Mouse (Mus musculus) forelimb bud, embryonic 11.5 days (tissue): ENCODE results near the gene Prl2c3.
"Not testable (repeated sequence)": the region's sequence is repeated elsewhere in the genome, so short reads cannot be mapped to it uniquely, and the experiment has no call there.

Source experiments
- DNase-seq: peaks from one replicate; pipeline ENCODE4 v3.0.0-alpha.2; 2012; ENCODE audit warnings: low read depth, low spot score

The Prl2c3 gene

DNA sequence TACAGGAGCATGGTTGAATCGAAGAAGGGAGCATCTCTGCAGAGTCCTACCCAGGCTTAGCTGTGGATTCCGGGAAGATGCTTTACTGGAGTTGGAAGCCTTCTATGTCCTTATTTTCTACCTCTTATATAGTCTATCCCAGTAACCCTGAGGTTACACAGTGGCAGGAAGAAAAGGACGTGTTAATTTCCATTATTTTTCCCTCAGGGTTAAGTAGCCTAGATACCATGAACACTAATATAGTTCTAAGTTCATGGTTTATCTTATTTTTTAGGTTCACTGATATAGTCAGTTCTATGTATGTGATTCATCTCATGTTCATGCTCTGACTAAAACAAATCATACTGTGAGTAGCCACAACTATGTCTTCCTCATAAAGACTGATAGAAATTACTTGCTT lies at the start of gene Prl2c3:
Gene Prl2c3 (minus strand): TSS at position 101 of the 400 bp plus-strand sequence.
- DNase-seq, result not testable (repeated sequence)

DNA sequence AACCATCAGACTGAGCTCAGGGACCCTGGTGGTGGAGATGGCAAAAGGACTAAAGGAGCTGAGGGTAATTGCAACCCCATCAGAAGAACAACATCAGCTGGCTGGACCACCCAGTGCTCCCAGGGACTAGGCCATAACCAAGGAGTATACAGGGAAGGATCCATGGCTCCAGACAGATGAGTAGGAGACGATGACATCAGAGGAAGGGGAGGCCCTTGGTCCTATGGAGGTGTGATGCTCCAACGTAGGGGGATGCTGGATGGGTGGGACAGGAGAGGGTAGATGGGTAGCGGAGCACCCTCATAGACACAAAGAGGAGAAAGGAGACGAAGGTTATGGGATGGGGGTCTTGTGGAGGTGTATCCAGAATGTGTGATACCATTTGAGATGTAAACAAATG lies 48.4 kb upstream of the Prl2c3 start:
- DNase-seq, result not testable (repeated sequence)

DNA sequence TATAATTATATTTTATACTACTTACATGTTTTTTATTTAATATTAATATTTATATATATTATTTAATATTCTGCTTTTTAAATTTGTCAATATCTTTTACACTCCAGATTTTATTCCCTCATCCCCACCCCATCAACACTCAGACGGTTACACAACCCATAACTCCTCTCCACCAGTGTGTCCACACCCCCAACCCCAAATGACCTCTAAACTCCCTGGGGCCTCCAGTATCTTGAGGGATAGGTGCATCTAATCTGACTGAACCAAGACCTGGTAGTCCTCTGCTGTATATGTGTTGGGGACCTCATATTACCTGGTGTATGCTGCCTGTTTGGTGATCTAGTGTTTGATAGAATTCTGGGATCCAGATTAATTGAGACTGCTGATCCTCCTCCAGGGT lies 44.8 kb upstream of the Prl2c3 start:
- not testable (repeated sequence) for DNase-seq

DNA sequence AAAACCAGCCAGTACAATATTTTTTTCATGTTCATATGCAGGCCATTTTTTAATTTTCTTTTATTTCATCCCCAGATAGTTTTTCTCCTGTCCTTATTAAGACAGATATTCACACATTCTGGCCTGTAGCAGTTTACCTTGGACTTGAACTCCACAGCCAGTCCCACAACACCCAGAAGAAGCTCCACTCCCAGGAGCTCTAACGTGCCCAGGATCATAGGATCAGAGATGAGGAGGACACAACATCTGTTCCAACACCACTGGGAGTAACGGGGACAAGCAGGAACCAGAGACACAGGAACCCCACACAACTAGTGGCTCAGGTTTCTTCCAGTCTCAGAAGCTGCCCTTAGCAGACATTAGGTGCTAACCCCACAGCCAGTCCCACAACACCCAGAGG lies 37.7 kb upstream of the Prl2c3 start:
- DNase-seq, result not testable (repeated sequence)

DNA sequence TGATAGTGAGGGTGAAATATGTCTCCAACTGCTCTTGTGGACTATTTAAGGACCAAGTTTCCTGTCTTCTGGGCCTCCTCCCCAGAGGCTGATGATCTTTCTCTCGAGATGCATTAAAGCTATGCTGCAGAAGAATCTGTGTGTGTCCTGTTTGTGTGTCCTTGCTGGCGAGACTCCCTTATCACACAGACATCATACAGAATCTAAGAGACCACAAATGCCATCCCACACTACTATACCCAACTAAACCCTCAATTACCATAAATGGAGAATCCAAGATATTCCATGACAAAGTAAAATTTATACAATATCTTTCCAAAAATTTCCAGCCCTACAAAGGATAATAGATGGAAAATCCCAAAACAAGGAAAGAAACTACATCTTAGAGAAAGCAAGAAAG lies 31.9 kb upstream of the Prl2c3 start:
- DNase-seq, result no peak

DNA sequence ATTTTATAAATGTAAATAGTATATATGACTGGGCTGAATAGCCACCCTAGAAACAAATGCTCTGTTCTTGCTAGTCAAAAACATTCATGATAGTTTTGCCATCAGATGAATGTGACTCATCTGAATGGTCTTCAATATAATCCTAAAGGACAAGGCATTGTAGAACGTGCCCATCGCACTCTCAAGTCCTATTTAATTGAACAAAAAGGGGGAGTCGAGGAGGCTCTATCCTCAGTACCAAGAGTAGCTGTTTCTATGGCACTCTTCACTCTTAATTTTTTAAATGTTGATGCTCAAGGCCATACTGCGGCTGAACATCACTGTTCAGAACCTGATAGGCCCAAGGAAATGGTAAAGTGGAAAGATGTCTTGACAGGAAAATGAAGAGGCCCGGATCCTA lies 29.2 kb upstream of the Prl2c3 start:
- DNase-seq, result no peak

DNA sequence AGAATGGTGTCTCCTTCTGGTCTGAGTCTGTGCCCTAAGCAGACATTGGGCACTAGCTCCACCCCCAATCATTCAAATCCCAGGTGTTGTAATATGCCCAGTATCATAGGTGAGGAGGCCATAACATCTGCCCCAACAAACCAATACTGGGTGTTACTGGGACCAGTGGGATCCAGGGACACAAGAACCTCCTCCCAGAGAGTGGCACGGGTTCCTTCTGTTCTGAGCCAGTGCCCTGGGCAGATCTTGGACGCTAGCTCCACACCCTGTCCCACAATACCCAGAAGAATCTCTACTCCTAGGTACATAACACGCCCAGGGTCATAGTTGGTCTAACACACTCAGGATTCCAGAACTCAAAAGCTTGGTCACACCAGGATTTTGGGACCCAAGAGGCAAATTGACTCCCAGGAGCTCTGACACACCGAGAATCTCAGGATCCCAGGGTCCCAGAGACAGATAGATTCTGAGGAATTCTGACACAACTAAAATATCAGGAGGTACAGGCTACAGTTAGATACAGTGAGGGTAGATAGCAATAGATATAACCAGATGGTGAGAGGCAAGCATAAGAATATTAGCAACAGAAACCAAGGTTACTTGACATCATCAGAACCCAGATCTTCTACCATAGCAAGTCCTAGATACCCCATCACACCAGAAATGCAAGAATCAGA lies 24.8 kb upstream of the Prl2c3 start:
- DNase-seq, result not testable (repeated sequence)

DNA sequence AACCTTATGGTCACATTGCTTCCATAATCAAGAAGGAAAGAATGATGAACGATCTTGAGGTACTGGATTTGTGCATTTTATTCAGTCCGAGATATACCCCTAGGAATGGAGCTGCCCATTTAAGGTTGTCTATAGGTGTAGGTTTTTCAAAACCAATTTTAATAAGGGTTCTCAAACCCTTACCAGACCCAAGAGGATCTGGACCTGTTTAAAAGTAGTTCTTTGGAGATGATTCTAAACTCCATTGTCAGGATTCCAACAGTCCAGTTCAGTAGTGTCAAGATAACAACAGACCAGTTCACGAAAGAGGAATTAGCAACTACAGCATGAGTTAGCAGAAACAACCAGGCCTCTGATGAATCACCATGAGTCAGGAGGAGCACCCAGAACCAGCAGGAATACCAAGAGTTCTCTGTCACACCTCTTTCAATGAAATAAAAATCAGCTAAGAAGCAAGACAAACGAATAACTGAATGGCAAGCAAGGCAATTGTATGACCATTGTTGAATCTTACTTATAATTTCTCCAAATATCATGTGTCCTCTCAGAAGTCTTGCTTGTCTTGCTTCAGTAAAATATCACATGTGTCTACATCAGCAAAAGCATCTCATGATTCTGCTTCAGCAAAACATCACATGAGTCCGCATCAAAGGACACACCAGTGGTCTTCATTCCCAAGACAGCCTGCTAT lies 14.0 kb upstream of the Prl2c3 start:
- not testable (repeated sequence) for DNase-seq

DNA sequence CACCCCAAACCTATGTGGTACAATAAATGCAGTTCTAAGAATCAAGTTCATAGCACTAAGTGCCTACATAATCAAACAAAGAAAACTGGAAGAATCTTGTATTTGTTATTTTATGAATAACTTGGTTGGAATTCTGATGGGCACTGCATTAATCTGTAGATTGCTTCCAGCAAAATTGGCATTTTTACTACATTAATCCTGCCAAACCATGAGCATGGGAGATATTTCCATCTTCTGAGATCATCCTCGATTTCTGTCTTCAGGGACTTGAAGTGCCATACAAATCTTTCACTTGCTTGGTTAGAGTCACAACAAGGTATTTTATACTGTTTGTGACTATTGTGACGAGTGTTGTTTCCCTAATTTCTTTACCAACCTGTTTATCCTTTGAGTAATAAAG lies 9.7 kb upstream of the Prl2c3 start:
- no peak for DNase-seq

DNA sequence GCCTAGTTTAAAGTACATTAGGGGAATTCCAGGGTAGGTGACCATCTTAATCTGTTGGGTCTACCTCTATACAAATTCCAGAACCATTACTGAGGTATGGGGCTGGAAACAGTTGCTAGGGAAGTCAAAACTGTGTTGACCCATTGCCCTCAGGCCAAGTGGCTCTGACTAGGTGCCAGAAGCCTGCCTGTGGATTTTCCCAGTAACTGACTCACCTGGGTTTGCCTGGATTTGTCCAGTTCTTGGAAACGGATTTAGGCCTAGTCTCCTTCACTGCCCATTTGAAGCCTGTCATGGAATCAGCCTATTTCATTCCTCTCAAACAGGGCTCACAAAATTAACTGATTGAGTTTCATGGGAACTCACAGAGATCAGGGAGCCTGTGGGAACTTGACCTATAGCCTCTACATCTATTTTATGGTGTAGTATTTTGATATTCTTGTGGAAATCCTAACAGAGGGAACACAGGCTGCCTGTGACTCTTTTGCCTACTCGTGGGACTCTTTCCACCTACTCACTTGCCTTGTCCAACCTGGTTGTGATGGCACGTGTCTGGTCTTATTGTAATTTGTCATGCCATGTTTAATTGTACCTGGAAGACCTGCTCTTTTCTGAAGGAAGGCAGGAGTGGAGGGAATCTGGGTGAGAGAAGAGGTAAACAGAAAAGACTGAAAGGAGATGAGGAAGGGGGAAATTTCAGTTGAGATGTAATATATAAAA lies 9.1 kb upstream of the Prl2c3 start:
- DNase-seq, result not testable (repeated sequence)

DNA sequence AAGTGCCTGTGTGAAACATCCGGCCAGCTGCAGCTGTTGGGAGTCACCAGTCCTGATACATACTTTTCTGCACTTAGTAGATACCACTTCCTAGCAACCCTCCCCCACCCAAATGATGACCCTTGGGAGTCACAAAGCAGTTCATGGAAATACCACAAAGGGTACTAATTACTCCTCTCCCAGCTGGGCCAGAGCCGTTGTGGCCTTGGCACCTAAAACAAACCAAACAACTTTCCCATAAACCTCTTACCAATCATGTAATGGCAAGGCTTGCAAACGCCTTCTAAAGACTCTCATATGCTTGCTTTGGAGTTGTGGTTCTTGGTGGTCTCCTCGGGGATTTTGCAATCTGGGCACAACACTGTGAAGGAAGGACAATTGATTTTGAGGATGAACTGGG lies 6.6 kb upstream of the Prl2c3 start:
- DNase-seq, result not testable (repeated sequence)

DNA sequence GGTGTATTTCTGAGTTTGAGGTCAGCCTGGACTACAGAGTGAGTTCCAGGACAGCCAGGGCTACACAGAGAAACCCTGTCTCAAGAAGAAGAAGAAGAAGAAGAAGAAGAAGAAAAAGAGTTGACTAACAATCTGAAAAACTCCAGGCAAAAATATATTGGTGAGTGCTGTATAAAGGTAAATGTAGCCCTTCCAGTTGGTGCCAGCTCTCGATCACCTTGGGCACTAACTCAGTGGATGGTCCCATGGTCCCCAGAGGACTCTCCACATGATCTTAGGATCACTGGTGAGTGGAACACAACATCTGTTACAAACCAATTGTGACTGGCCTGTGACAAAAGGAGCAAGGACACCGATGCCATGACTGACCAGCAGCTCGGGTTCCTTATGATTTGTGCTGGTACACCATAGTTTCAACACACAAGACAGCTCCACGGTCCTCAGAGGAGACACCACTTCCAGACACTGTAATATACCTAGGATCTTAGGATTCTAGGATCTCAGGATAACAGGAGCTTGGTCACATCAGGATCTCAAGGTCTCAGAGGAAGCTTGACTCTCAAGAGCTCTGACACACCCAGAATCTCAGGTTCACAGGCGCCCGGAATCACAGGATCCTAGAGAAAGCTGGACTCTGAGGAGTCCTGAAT lies 30.3 kb downstream of the Prl2c3 start:
- DNase-seq, result not testable (repeated sequence)
